In the genomic region with DNA sequence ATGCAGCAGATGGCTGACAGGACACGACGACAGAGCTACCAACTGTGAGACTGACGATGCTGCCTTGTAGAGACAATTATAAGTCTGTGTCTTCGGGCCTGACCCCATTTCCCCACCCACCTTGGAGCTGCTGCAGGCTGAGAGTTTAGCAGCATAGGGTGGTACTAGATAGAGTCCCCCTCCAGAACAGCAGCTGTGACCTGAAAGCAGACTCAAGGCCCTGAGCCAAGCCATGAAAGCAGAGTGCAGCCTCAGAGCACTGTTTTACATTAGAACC, we compare ENCODE assay signal across 27 mouse cellular contexts. TPM values are rescaled to one million over a fixed set of nuclear protein-coding genes. Genes with fewer than 3 reads are reported as not detected.
DNase-seq lines count a peak whose midpoint lies in the region; ATAC-seq and TF ChIP-seq lines count a peak whose summit lies in the region.
"Had no signal": no experiment of that assay in that cellular context is flagged by ENCODE, and none has a peak within 500 bp of the region (broad histone marks: within the 10 kb centered on the region; RNA-seq: fewer than 3 reads in every experiment).

No protein-coding gene starts in this region.

- 34% methylated on average over 4 of the region's 4 CpGs for WGBS in heart, embryonic 10.5 days
- 18% methylated on average over 4 of the region's 4 CpGs for WGBS in liver, embryonic 15.5 days (ENCODE audit: insufficient replicate concordance)

- no peak for TF ChIP-seq CTCF in MEL (IDR thresholded peaks at IDR 0.05 in 2 of 3, conservative IDR thresholded peaks at IDR 0.05 in 1 of 3; ENCODE audit: control insufficient read depth in 1 of 3, insufficient read depth in 1 of 3, low read depth in 2 of 3, low read length in 3 of 3, poor library complexity in 1 of 3, severe bottlenecking in 1 of 3)

- H3K36me3 ChIP-seq in heart, embryonic 10.5 days, result no peaks in the 10 kb centered on the region
- H3K36me3 ChIP-seq in megakaryocyte, embryonic 14.5 days (replicated peaks; ENCODE audit: low read length), result peaks cover 29% of the 10 kb centered on the region
- H3K36me3 ChIP-seq in MEL (ENCODE audit: control insufficient read depth in 1 of 2, insufficient read depth in 2 of 2, low read length in 2 of 2), result peaks cover 0 to 31% of the 10 kb centered on the region in 2 experiments; a peak in 2 of 4 replicates
- no peaks in the 10 kb centered on the region for H3K36me3 ChIP-seq in liver, embryonic 15.5 days (replicated peaks)
- H3K36me3 ChIP-seq: embryonic facial prominence, embryonic 13.5 days; limb, embryonic 15.5 days; midbrain, embryonic 10.5 days; neural tube, embryonic 15.5 days; stomach, embryonic 15.5 days had no signal

- H3K9ac ChIP-seq in MEL (ENCODE audit: control insufficient read depth, low read depth, low read length, poor library complexity, severe bottlenecking), result 0 out of 2 replicates have a peak overlapping the region, but pooled peaks have one; percentile 1
- H3K9ac ChIP-seq in liver, embryonic 15.5 days, result peak overlapping the region; percentile 26; the same call in 1 of the 2 replicates
- H3K9ac ChIP-seq: embryonic facial prominence, embryonic 13.5 days; forebrain, postnatal 0 days; limb, embryonic 15.5 days; neural tube, embryonic 15.5 days; stomach, embryonic 15.5 days had no signal

- intact Hi-C loops in heart, postnatal 14 days (cut with DNase I), result no loop called here

- peak overlapping the region; percentile 22; the same call in 1 of the 2 replicates for H3K27ac ChIP-seq in heart, embryonic 10.5 days
- peak overlapping the region; percentile 40 for H3K27ac ChIP-seq in MEL (ENCODE audit: control insufficient read depth, low read depth, low read length)
- peak overlapping the region; percentile 77 for H3K27ac ChIP-seq in liver, embryonic 15.5 days (replicated peaks)
- H3K27ac ChIP-seq: embryonic facial prominence, embryonic 13.5 days; limb, embryonic 15.5 days; midbrain, embryonic 10.5 days; neural tube, embryonic 15.5 days; stomach, embryonic 15.5 days had no signal

- H3K9me3 ChIP-seq in heart, embryonic 10.5 days, result no peaks in the 10 kb centered on the region
- H3K9me3 ChIP-seq in megakaryocyte, embryonic 14.5 days, result no peaks in the 10 kb centered on the region
- H3K9me3 ChIP-seq in MEL (replicated peaks; ENCODE audit: insufficient read depth, low read length), result no peaks in the 10 kb centered on the region
- no peaks in the 10 kb centered on the region for H3K9me3 ChIP-seq in liver, embryonic 15.5 days (replicated peaks)
- H3K9me3 ChIP-seq: embryonic facial prominence, embryonic 13.5 days; limb, embryonic 15.5 days; midbrain, embryonic 10.5 days; neural tube, embryonic 15.5 days; stomach, embryonic 15.5 days had no signal

- no peak overlapping the region for H3K4me3 ChIP-seq in heart, embryonic 10.5 days
- H3K4me3 ChIP-seq in megakaryocyte, embryonic 14.5 days (replicated peaks), result peak overlapping the region; percentile 78
- H3K4me3 ChIP-seq in MEL (ENCODE audit: control insufficient read depth in 1 of 2, insufficient read depth in 1 of 2, low read depth in 2 of 2, low read length in 2 of 2), result no peak overlapping the region
- H3K4me3 ChIP-seq in liver, embryonic 15.5 days (replicated peaks), result no peak overlapping the region
- H3K4me3 ChIP-seq: embryonic facial prominence, embryonic 13.5 days; limb, embryonic 15.5 days; midbrain, embryonic 10.5 days; neural tube, embryonic 15.5 days; stomach, embryonic 15.5 days had no signal

- no peak for TF ChIP-seq POLR2A in MEL (IDR thresholded peaks at IDR 0.05; ENCODE audit: control insufficient read depth in 1 of 2, insufficient read depth in 1 of 2, low read depth in 1 of 2, low read length in 2 of 2, poor library complexity in 1 of 2)

- no peaks in the 10 kb centered on the region for H3K27me3 ChIP-seq in heart, embryonic 10.5 days (ENCODE audit: insufficient read depth, poor library complexity, severe bottlenecking)
- no peaks in the 10 kb centered on the region for H3K27me3 ChIP-seq in megakaryocyte, embryonic 14.5 days (replicated peaks)
- H3K27me3 ChIP-seq in MEL (ENCODE audit: control insufficient read depth in 1 of 2, insufficient read depth in 2 of 2, low read length in 2 of 2), result no peaks in the 10 kb centered on the region
- H3K27me3 ChIP-seq in liver, embryonic 15.5 days, result no peaks in the 10 kb centered on the region
- H3K27me3 ChIP-seq: embryonic facial prominence, embryonic 13.5 days; limb, embryonic 15.5 days; neural tube, embryonic 15.5 days; stomach, embryonic 15.5 days had no signal

- peaks cover 9% of the 10 kb centered on the region for H3K79me2 ChIP-seq in MEL (ENCODE audit: control insufficient read depth, insufficient read depth, low read length, poor library complexity)

- H3K4me1 ChIP-seq in heart, embryonic 10.5 days, result peaks cover 13% of the 10 kb centered on the region; the same call in 1 of the 2 replicates
- peaks cover 83% of the 10 kb centered on the region for H3K4me1 ChIP-seq in megakaryocyte, embryonic 14.5 days
- H3K4me1 ChIP-seq in MEL (ENCODE audit: control insufficient read depth in 1 of 2, insufficient read depth in 2 of 2, low read length in 2 of 2), result peaks cover 16 to 39% of the 10 kb centered on the region in 2 experiments
- peaks cover 49% of the 10 kb centered on the region for H3K4me1 ChIP-seq in liver, embryonic 15.5 days (replicated peaks)

- no peak for DNase-seq in heart, embryonic 10.5 days (ENCODE audit: low spot score)
- DNase-seq in heart, postnatal 14 days, result no peak
- no peak for DNase-seq in MEL (ENCODE audit: low read depth, low spot score)
- no peak for DNase-seq in layer of hippocampus, adult 11-12 months (ENCODE audit: low spot score)
- no peak for DNase-seq in adipocyte (ENCODE audit: low spot score)
- DNase-seq: adrenal gland, postnatal 10 days; cerebellum, adult 18-20 months; cerebellum, postnatal 14 days; forebrain, postnatal 0 days; gastrocnemius, postnatal 14 days; heart, adult 18-20 months; heart, postnatal 4 days; kidney, postnatal 4 days; layer of hippocampus, adult 9-11 months; left cerebral cortex, postnatal 4 days; lung, postnatal 4 days; right cerebral cortex, adult 18-20 months had no signal

- no peak for TF ChIP-seq EP300 in MEL (IDR thresholded peaks at IDR 0.05; ENCODE audit: low read depth in 1 of 2, low read length in 2 of 2)

- H3K4me2 ChIP-seq in liver, embryonic 15.5 days, result peak overlapping the region; percentile 60
- H3K4me2 ChIP-seq: embryonic facial prominence, embryonic 13.5 days; limb, embryonic 15.5 days; neural tube, embryonic 15.5 days; stomach, embryonic 15.5 days had no signal

- no peak for ATAC-seq in megakaryocyte, adult 5-6 weeks (ENCODE audit: poor library complexity, severe bottlenecking)
- no peak for ATAC-seq in liver, embryonic 15.5 days (ENCODE audit: insufficient read depth)
- ATAC-seq: activated CD4-positive, CD25-positive, alpha-beta regulatory T cell, adult 4 months; forebrain, postnatal 0 days; intestine, postnatal 0 days had no signal

- TF ChIP-seq RAD21 in MEL (IDR thresholded peaks at IDR 0.05; ENCODE audit: low read depth, low read length), result no peak

TF ChIP-seq in MEL, 35 proteins besides CTCF, POLR2A, EP300 and RAD21:
- TF ChIP-seq ZKSCAN1 (IDR thresholded peaks at IDR 0.05; ENCODE audit: low read depth, low read length), result no peak
- TF ChIP-seq MYB (IDR thresholded peaks at IDR 0.05; ENCODE audit: low read depth, low read length), result no peak

RNA-seq across cellular contexts. Expression of a gene that starts 4.3 kb away (rescaled TPM):
- 5.5 and 6.0 TPM in 2 replicates for polyA plus RNA-seq in heart, embryonic 10.5 days (2016; fragmentation: Nextera tagmentation; extraction: Ambion mirVana)
- 10 to 100 TPM in 1 of 2 experiments, 1 to 10 TPM in 1; 8.8 to 10.6 TPM for total RNA-seq in heart, postnatal 14 days (2021)
- polyA plus RNA-seq in megakaryocyte, embryonic 14.5 days (2012; ENCODE audit: insufficient read depth, low replicate concordance), result 1.3 and 1.4 TPM in 2 replicates
- 19.9 and 23.7 TPM in 2 replicates for total RNA-seq in megakaryocyte, adult 5-6 weeks (2015)
- total RNA-seq in megakaryocyte, adult 5-6 weeks (2017), result 8.1 and 9.6 TPM in 2 replicates
- total RNA-seq in MEL (2012; rRNA removed), result 6.9 and 7.4 TPM in 2 replicates
- 10 to 100 TPM in 1 of 2 experiments, not detected in 1; 14.0 TPM for polyA plus RNA-seq in MEL (2012; ENCODE audit: insufficient read depth in 1 of 2, insufficient read length in 2 of 2, low read depth in 1 of 2, low replicate concordance in 2 of 2, missing spikeins in 1 of 2)
- 2.6 and 2.8 TPM in 2 replicates for polyA plus RNA-seq in liver, embryonic 15.5 days (2015; fragmentation: Nextera tagmentation; extraction: Ambion mirVana)

Comparison
In these comparisons a context has a peak if more than half of its experiments do, and no peak if none do; other contexts are left out.
1. H3K27ac ChIP-seq: peak in every context shown above with its lines; median percentile 77 in liver, embryonic 15.5 days; 40 in MEL; 22 in heart, embryonic 10.5 days.